Mouse (Mus musculus): Measurements from ENCODE around the gene Ror1. TPM values are rescaled to one million over a fixed set of nuclear protein-coding genes. Genes with fewer than 3 reads are reported as not detected.

Gene Ror1
- total RNA-seq (2021), result 1 to 10 TPM; 1.1 to 1.4 TPM
- long read RNA-seq, experiment 1, partial matches to known transcripts, result 6 of 7 reads
- long read RNA-seq, experiment 1, other reads (novel, unspliced or antisense), result 1 of 7 reads
- long read RNA-seq, experiment 2, partial matches to known transcripts, result 1 of 1 reads
- long read RNA-seq, experiment 2, other reads (novel, unspliced or antisense), result 0 of 1 reads

- DNase-seq (ENCODE audit: low spot score), result peak; percentile 90
Measured at GRCm38 (mm10) chr4:100095685-100096595, at the start of gene Ror1. Gene Ror1, plus strand, starts transcription at chr4:100095791.

GRCm38 (mm10) chr4:100047066-100047465 is 48.5 kb upstream of the Ror1 start:
- no peak for DNase-seq (ENCODE audit: low spot score)

- DNase-seq (ENCODE audit: low spot score), result no peak
Measured at GRCm38 (mm10) chr4:100048351-100048950, 47.1 kb upstream of the Ror1 start.

- DNase-seq (ENCODE audit: low spot score), result no peak
Measured at GRCm38 (mm10) chr4:100051767-100052166, 43.8 kb upstream of the Ror1 start.

- no peak for DNase-seq (ENCODE audit: low spot score)
Measured at GRCm38 (mm10) chr4:100052258-100052657, 43.3 kb upstream of the Ror1 start.

GRCm38 (mm10) chr4:100056046-100056445 is 39.5 kb upstream of the Ror1 start:
- peak; percentile 55 for DNase-seq (ENCODE audit: low spot score)

- peak; percentile 18 for DNase-seq (ENCODE audit: low spot score)
Measured at GRCm38 (mm10) chr4:100056446-100056845, 39.1 kb upstream of the Ror1 start.

- DNase-seq (ENCODE audit: low spot score), result no peak
Measured at GRCm38 (mm10) chr4:100057381-100057780, 38.2 kb upstream of the Ror1 start.

- no peak for DNase-seq (ENCODE audit: low spot score)
Measured at GRCm38 (mm10) chr4:100058631-100059030, 37.0 kb upstream of the Ror1 start.

- DNase-seq (ENCODE audit: low spot score), result no peak
Measured at GRCm38 (mm10) chr4:100059811-100060210, 35.8 kb upstream of the Ror1 start.

- peak; percentile 23 for DNase-seq (ENCODE audit: low spot score)
Measured at GRCm38 (mm10) chr4:100061396-100062066, 34.1 kb upstream of the Ror1 start.

- DNase-seq (ENCODE audit: low spot score), result no peak
Measured at GRCm38 (mm10) chr4:100065686-100066085, 29.9 kb upstream of the Ror1 start.

- no peak for DNase-seq (ENCODE audit: low spot score)
Measured at GRCm38 (mm10) chr4:100070101-100070500, 25.5 kb upstream of the Ror1 start.

GRCm38 (mm10) chr4:100096596-100097181 is 1.1 kb downstream of the Ror1 start:
- DNase-seq (ENCODE audit: low spot score), result no peak

- no peak for DNase-seq (ENCODE audit: low spot score)
Measured at GRCm38 (mm10) chr4:100097364-100097979, 1.9 kb downstream of the Ror1 start.

GRCm38 (mm10) chr4:100101066-100101820 is 5.7 kb downstream of the Ror1 start:
- DNase-seq (ENCODE audit: low spot score), result no peak

GRCm38 (mm10) chr4:100101844-100102243 is 6.3 kb downstream of the Ror1 start:
- no peak for DNase-seq (ENCODE audit: low spot score)

GRCm38 (mm10) chr4:100104241-100104640 is 8.7 kb downstream of the Ror1 start:
- no peak for DNase-seq (ENCODE audit: low spot score)

- DNase-seq (ENCODE audit: low spot score), result no peak
Measured at GRCm38 (mm10) chr4:100107593-100107992, 12.0 kb downstream of the Ror1 start.

- no peak for DNase-seq (ENCODE audit: low spot score)
Measured at GRCm38 (mm10) chr4:100108551-100108950, 13.0 kb downstream of the Ror1 start.

Measured in gastrocnemius, adult 18-20 months (tissue).